Mouse (Mus musculus) lung, embryonic 16.5 days (tissue): Measurements from ENCODE around the gene Ntng2. TPM values are rescaled to one million over a fixed set of nuclear protein-coding genes. Genes with fewer than 3 reads are reported as not detected.

Experiments used
- ATAC-seq: fragments of 200-750 bp; cut with Nextera tagmentation; 2 replicates; pipeline ENCODE4 v1.8.0; 2017; ENCODE audit warnings: low read depth, mild to moderate bottlenecking, moderate library complexity
- H3K27ac ChIP-seq: fragments of 300-500 bp; sonication (generic); 2 replicates; pipeline ENCODE4 v1.5.1; 2014; ENCODE audit warnings: mild to moderate bottlenecking, control low read depth, low read length
- H3K27me3 ChIP-seq: fragments of 300-500 bp; sonication (generic); 2 replicates; pipeline ENCODE4 v1.6.1; 2014; ENCODE audit warnings: low read depth, low read length, mixed read lengths; ENCODE audit not compliant: control insufficient read depth, insufficient read depth
- H3K36me3 ChIP-seq: fragments of 300-500 bp; sonication (generic); 2 replicates; pipeline ENCODE4 v1.6.1; 2014; ENCODE audit warnings: low read length; ENCODE audit not compliant: control insufficient read depth, insufficient read depth
- H3K4me1 ChIP-seq: fragments of 300-500 bp; sonication (generic); replicated peaks from 2 replicates; pipeline ENCODE4 v1.6.1; 2014; ENCODE audit warnings: low read length, mixed read lengths; ENCODE audit not compliant: control insufficient read depth, insufficient read depth
- H3K4me2 ChIP-seq: fragments of 300-500 bp; sonication (generic); 2 replicates; pipeline ENCODE4 v1.6.1; 2014; ENCODE audit warnings: low read depth, low read length, control low read depth
- H3K4me3 ChIP-seq: fragments of 300-500 bp; sonication (generic); 2 replicates; pipeline ENCODE4 v1.5.1; 2014; ENCODE audit warnings: mild to moderate bottlenecking, low read length, control low read depth
- H3K9ac ChIP-seq: fragments of 300-500 bp; sonication (generic); 2 replicates; pipeline ENCODE4 v1.6.1; 2014; ENCODE audit warnings: low read length, control low read depth
- H3K9me3 ChIP-seq: fragments of 300-500 bp; sonication (generic); 2 replicates; pipeline ENCODE4 v1.6.1; 2016; ENCODE audit warnings: low read length; ENCODE audit not compliant: control insufficient read depth
- WGBS: fragments of 180-500 bp; shearing (Covaris S2); extraction: QIAGEN DNeasy Blood & Tissue Kit; methylation state at CpG from one replicate; pipeline ENCODE4 v1.1.7; 2014; 5-methylcytosine and 5-hydroxymethylcytosine counted together
- polyA plus RNA-seq: library from polyadenylated mRNA; unstranded; fragments of >200 nt; fragmentation: Nextera tagmentation; extraction: Ambion mirVana; gene quantifications from 2 replicates; pipeline ENCODE4 v1.2.1, GENCODE M21; 2015

Gene Ntng2
- polyA plus RNA-seq, result 0.46 and 0.72 TPM in 2 replicates

DNA sequence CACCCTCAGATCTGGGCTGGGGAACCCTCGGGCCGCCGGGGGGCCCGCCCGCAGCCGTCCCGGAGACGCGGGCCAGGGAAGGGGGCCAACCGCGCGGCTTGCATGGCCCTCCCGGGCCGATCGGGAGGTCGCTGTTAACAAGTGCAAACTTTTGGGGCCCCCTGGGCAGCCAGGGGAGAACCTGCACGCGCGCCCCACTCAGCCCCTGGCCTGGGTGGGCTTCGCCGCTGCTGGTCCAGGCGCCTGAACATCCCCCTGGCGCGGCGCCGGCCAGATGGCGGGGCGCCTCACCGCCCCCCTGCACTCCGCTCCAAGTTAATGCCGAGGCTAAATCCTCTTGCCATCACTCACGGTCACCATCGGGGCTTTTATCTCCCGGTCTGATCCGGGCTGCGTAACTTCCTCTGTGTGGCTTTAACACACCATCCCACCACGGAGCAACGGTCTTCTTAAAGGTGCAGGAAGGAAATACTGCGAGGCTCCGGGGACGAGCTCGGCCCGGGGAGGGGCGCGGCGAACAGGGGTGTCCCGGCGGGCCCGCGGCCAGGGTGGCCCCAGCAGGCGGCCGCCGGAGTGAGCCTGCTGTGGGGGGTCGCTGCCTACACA, at the start of gene Ntng2:
Ntng2 (minus strand) TSS at position 407 of the 606 bp plus-strand sequence.
- H3K4me2 ChIP-seq, result peak within 1 kb of the TSS; percentile 99
- under 1% methylated on average over 49 of the region's 54 CpGs for WGBS
- no peaks in the 10 kb centered on the region for H3K36me3 ChIP-seq
- ATAC-seq, result peak; percentile 47
- peak within 1 kb of the TSS; percentile 62 for H3K9ac ChIP-seq
- peaks cover 77% of the 10 kb centered on the region for H3K27me3 ChIP-seq
- H3K9me3 ChIP-seq, result no peaks in the 10 kb centered on the region
- no peak within 1 kb of the TSS for H3K27ac ChIP-seq
- H3K4me1 ChIP-seq, result peaks cover 21% of the 10 kb centered on the region
- H3K4me3 ChIP-seq, result peak within 1 kb of the TSS; percentile 59

- H3K9ac ChIP-seq, result no peak overlapping the region
- peaks cover 9% of the 10 kb centered on the region; the same call in 1 of the 2 replicates for H3K9me3 ChIP-seq
- H3K4me2 ChIP-seq, result no peak overlapping the region
- no peak overlapping the region for H3K4me3 ChIP-seq
- H3K27me3 ChIP-seq, result no peaks in the 10 kb centered on the region
- H3K27ac ChIP-seq, result no peak overlapping the region
- H3K36me3 ChIP-seq, result no peaks in the 10 kb centered on the region
- no peak for ATAC-seq
- H3K4me1 ChIP-seq, result no peaks in the 10 kb centered on the region
- WGBS, result 52% methylated on average over 3 of the region's 3 CpGs
These were observed 42.8 kb upstream of the Ntng2 start for GRCm38 (mm10) chr2:29295557-29295956.

GRCm38 (mm10) chr2:29287651-29288050, 34.8 kb upstream of the Ntng2 start:
- no peak for ATAC-seq
- no peak overlapping the region for H3K4me3 ChIP-seq
- no peak overlapping the region for H3K27ac ChIP-seq
- H3K4me1 ChIP-seq, result no peaks in the 10 kb centered on the region
- no peaks in the 10 kb centered on the region for H3K9me3 ChIP-seq
- H3K9ac ChIP-seq, result no peak overlapping the region
- no peaks in the 10 kb centered on the region for H3K36me3 ChIP-seq
- no peaks in the 10 kb centered on the region for H3K27me3 ChIP-seq
- 61% methylated on average over 5 of the region's 5 CpGs for WGBS
- no peak overlapping the region for H3K4me2 ChIP-seq

- H3K27ac ChIP-seq, result no peak overlapping the region
- ATAC-seq, result no peak
- H3K9ac ChIP-seq, result no peak overlapping the region
- WGBS, result 36% methylated on average over 5 of the region's 5 CpGs
- H3K4me2 ChIP-seq, result no peak overlapping the region
- H3K36me3 ChIP-seq, result no peaks in the 10 kb centered on the region
- H3K4me3 ChIP-seq, result no peak overlapping the region
- no peaks in the 10 kb centered on the region for H3K9me3 ChIP-seq
- H3K4me1 ChIP-seq, result no peaks in the 10 kb centered on the region
- H3K27me3 ChIP-seq, result no peaks in the 10 kb centered on the region
These were observed 24.9 kb upstream of the Ntng2 start for GRCm38 (mm10) chr2:29277703-29278121.

GRCm38 (mm10) chr2:29271803-29272518, 19.2 kb upstream of the Ntng2 start:
- Histone ChIP-seq H3K4me3 (no peak overlapping the region), H3K36me3 (no peaks in the 10 kb centered on the region), H3K27ac (no peak overlapping the region), H3K9ac (no peak overlapping the region), H3K4me2 (no peak overlapping the region), H3K27me3 (no peaks in the 10 kb centered on the region), H3K4me1 (peaks cover 2% of the 10 kb centered on the region; the same call in 1 of the 2 replicates), H3K9me3 (no peaks in the 10 kb centered on the region)
- ATAC-seq, result peak; percentile 86
- 44% methylated on average over 7 of the region's 7 CpGs for WGBS

- Histone ChIP-seq H3K4me2 (no peak overlapping the region), H3K27ac (no peak overlapping the region), H3K4me1 (peaks cover 2% of the 10 kb centered on the region; the same call in 1 of the 2 replicates), H3K4me3 (no peak overlapping the region), H3K27me3 (no peaks in the 10 kb centered on the region), H3K9me3 (no peaks in the 10 kb centered on the region), H3K9ac (no peak overlapping the region), H3K36me3 (no peaks in the 10 kb centered on the region)
- ATAC-seq, result peak; percentile 81
- WGBS, result 56% methylated on average over 7 of the region's 7 CpGs
These were observed 18.3 kb upstream of the Ntng2 start for GRCm38 (mm10) chr2:29271098-29271497.

GRCm38 (mm10) chr2:29266810-29267209, 14.0 kb upstream of the Ntng2 start:
- Histone ChIP-seq H3K4me2 (no peak overlapping the region), H3K27ac (no peak overlapping the region), H3K27me3 (no peaks in the 10 kb centered on the region), H3K9ac (no peak overlapping the region), H3K4me1 (no peaks in the 10 kb centered on the region; the same call in 1 of the 2 replicates), H3K36me3 (no peaks in the 10 kb centered on the region), H3K9me3 (no peaks in the 10 kb centered on the region), H3K4me3 (no peak overlapping the region)
- WGBS, result 46% methylated on average over 4 of the region's 4 CpGs
- no peak for ATAC-seq

- no peaks in the 10 kb centered on the region for H3K27me3 ChIP-seq
- no peak for ATAC-seq
- H3K27ac ChIP-seq, result no peak overlapping the region
- H3K4me1 ChIP-seq, result no peaks in the 10 kb centered on the region
- 61% methylated on average over 6 of the region's 6 CpGs for WGBS
- no peaks in the 10 kb centered on the region for H3K36me3 ChIP-seq
- no peak overlapping the region for H3K9ac ChIP-seq
- H3K9me3 ChIP-seq, result no peaks in the 10 kb centered on the region
- H3K4me3 ChIP-seq, result no peak overlapping the region
- no peak overlapping the region for H3K4me2 ChIP-seq
These were observed 9.7 kb upstream of the Ntng2 start for GRCm38 (mm10) chr2:29262436-29262915.

- Histone ChIP-seq H3K36me3 (no peaks in the 10 kb centered on the region), H3K4me2 (no peak overlapping the region), H3K9me3 (no peaks in the 10 kb centered on the region), H3K27ac (no peak overlapping the region), H3K4me1 (no peaks in the 10 kb centered on the region), H3K27me3 (peaks cover 7% of the 10 kb centered on the region), H3K9ac (no peak overlapping the region), H3K4me3 (no peak overlapping the region)
- ATAC-seq, result no peak
- WGBS, result 53% methylated on average over 6 of the region's 6 CpGs
These were observed 8.3 kb upstream of the Ntng2 start for GRCm38 (mm10) chr2:29261126-29261525.
